In genomic region chr15:20135893-20136570, GRCm38 (mm10) we compare ENCODE assay signal across 16 mouse cellular contexts.
DNase-seq lines count a peak whose midpoint lies in the region; TF ChIP-seq lines count a peak whose summit lies in the region.
"Had no signal": no experiment of that assay in that cellular context is flagged by ENCODE, and none has a peak within 500 bp of the region (broad histone marks: within the 10 kb centered on the region; RNA-seq: fewer than 3 reads in every experiment).

No protein-coding gene starts in this region.

- H3K9me3 ChIP-seq in MEL (replicated peaks; ENCODE audit: insufficient read depth, low read length) = no peaks in the 10 kb centered on the region
- H3K9me3 ChIP-seq: heart, embryonic 12.5 days had no signal

- peak; percentile 1 for DNase-seq in cerebellum, adult 9-10 months
- DNase-seq in cerebellum, adult 2 months = no peak
- DNase-seq in heart, adult 2 months = no peak
- no peak for DNase-seq in heart, postnatal 14 days
- DNase-seq in layer of hippocampus, postnatal 10 days (ENCODE audit: low spot score in 2 of 2) = peak; percentile 5 to 14
- DNase-seq in layer of hippocampus, adult 9-11 months = no peak
- DNase-seq in MEL (ENCODE audit: low read depth, low spot score) = peak; percentile 27
- DNase-seq in testis, postnatal 10 days (ENCODE audit: low spot score) = no peak
- DNase-seq: adrenal gland, postnatal 25 days; cerebellum, postnatal 36 days; gastrocnemius, postnatal 25 days; kidney, adult 9 months; lung, adult 18-20 months; thymus, adult 2 months had no signal

- TF ChIP-seq RAD21 in MEL (IDR thresholded peaks at IDR 0.05; ENCODE audit: low read depth, low read length) = peak; percentile 65

- H3K4me1 ChIP-seq in cerebellum, adult 2 months (ENCODE audit: control insufficient read depth, insufficient read depth, low read length) = no peaks in the 10 kb centered on the region
- H3K4me1 ChIP-seq in heart, adult 2 months (ENCODE audit: control insufficient read depth, insufficient read depth, low read length) = no peaks in the 10 kb centered on the region
- H3K4me1 ChIP-seq in MEL (ENCODE audit: control insufficient read depth in 1 of 2, insufficient read depth in 2 of 2, low read length in 2 of 2) = no peaks in the 10 kb centered on the region
- H3K4me1 ChIP-seq: heart, embryonic 12.5 days had no signal

- H3K4me3 ChIP-seq in cerebellum, adult 2 months (replicated peaks; ENCODE audit: insufficient read depth, low read depth, low read length) = no peak overlapping the region
- H3K4me3 ChIP-seq in heart, adult 2 months = no peak overlapping the region
- no peak overlapping the region for H3K4me3 ChIP-seq in MEL (ENCODE audit: control insufficient read depth in 1 of 2, insufficient read depth in 1 of 2, low read depth in 2 of 2, low read length in 2 of 2)
- H3K4me3 ChIP-seq: erythroblast, embryonic 14.5 days; heart, embryonic 12.5 days had no signal

- no peaks in the 10 kb centered on the region for H3K36me3 ChIP-seq in heart, adult 2 months (ENCODE audit: control insufficient read depth, insufficient read depth, low read length)
- no peaks in the 10 kb centered on the region; a peak in 1 of 4 replicates for H3K36me3 ChIP-seq in MEL (ENCODE audit: control insufficient read depth in 1 of 2, insufficient read depth in 2 of 2, low read length in 2 of 2)
- H3K36me3 ChIP-seq: heart, embryonic 12.5 days had no signal

- H3K27ac ChIP-seq in cerebellum, adult 2 months (ENCODE audit: insufficient read depth, low read length) = no peak overlapping the region
- no peak overlapping the region for H3K27ac ChIP-seq in heart, adult 2 months
- no peak overlapping the region for H3K27ac ChIP-seq in MEL (ENCODE audit: control insufficient read depth, low read depth, low read length)

- H3K27me3 ChIP-seq in cerebellum, adult 2 months (ENCODE audit: control insufficient read depth, insufficient read depth, low read length) = no peaks in the 10 kb centered on the region
- no peaks in the 10 kb centered on the region for H3K27me3 ChIP-seq in heart, adult 2 months (ENCODE audit: control insufficient read depth, insufficient read depth, low read length)
- H3K27me3 ChIP-seq in MEL (ENCODE audit: control insufficient read depth in 1 of 2, insufficient read depth in 2 of 2, low read length in 2 of 2) = no peaks in the 10 kb centered on the region
- H3K27me3 ChIP-seq: heart, embryonic 12.5 days had no signal

- no peak for TF ChIP-seq CTCF in cerebellum, adult 2 months (IDR thresholded peaks at IDR 0.05; ENCODE audit: borderline replicate concordance, insufficient read depth, low read depth, low read length)
- TF ChIP-seq CTCF in heart, adult 2 months (IDR thresholded peaks at IDR 0.05) = peak; percentile 14; the same call in 1 of the 2 replicates
- TF ChIP-seq CTCF in MEL (IDR thresholded peaks at IDR 0.05 in 2 of 3, conservative IDR thresholded peaks at IDR 0.05 in 1 of 3; ENCODE audit: control insufficient read depth in 1 of 3, insufficient read depth in 1 of 3, low read depth in 2 of 3, low read length in 3 of 3, poor library complexity in 1 of 3, severe bottlenecking in 1 of 3) = peak in 1 of 3 experiments; percentile 61; a peak in 3 of 6 replicates

- no peak for TF ChIP-seq POLR2A in cerebellum, adult 2 months (IDR thresholded peaks at IDR 0.05; ENCODE audit: borderline replicate concordance, insufficient read depth, low read length)
- TF ChIP-seq POLR2A in heart, adult 2 months (IDR thresholded peaks at IDR 0.05; ENCODE audit: insufficient read depth, low read depth, low read length) = no peak
- TF ChIP-seq POLR2A in MEL (IDR thresholded peaks at IDR 0.05; ENCODE audit: control insufficient read depth in 1 of 2, insufficient read depth in 1 of 2, low read depth in 1 of 2, low read length in 2 of 2, poor library complexity in 1 of 2) = no peak

- 20% methylated on average over 3 of the region's 3 CpGs for WGBS in cerebellum, adult 2 months
- 38% methylated on average over 3 of the region's 3 CpGs for WGBS in heart, adult 2 months

- no peaks in the 10 kb centered on the region for H3K79me2 ChIP-seq in heart, adult 2 months (replicated peaks; ENCODE audit: control insufficient read depth, insufficient read depth, low read length)
- H3K79me2 ChIP-seq in MEL (ENCODE audit: control insufficient read depth, insufficient read depth, low read length, poor library complexity) = no peaks in the 10 kb centered on the region

- no peak overlapping the region for H3K9ac ChIP-seq in heart, adult 2 months (ENCODE audit: low read depth, low read length)
- no peak overlapping the region for H3K9ac ChIP-seq in MEL (ENCODE audit: control insufficient read depth, low read depth, low read length, poor library complexity, severe bottlenecking)
- H3K9ac ChIP-seq: heart, embryonic 12.5 days had no signal

- intact Hi-C loops in heart, adult 2 months (cut with DNase I) = no loop called here
- intact Hi-C loops in heart, postnatal 14 days (cut with DNase I) = no loop called here

- no peak for TF ChIP-seq EP300 in heart, adult 2 months (IDR thresholded peaks at IDR 0.05; ENCODE audit: insufficient read depth, low read depth, low read length)
- TF ChIP-seq EP300 in MEL (IDR thresholded peaks at IDR 0.05; ENCODE audit: low read depth in 1 of 2, low read length in 2 of 2) = no peak

TF ChIP-seq in MEL, 35 proteins besides CTCF, POLR2A, EP300 and RAD21:
- TF ChIP-seq CHD1 (IDR thresholded peaks at IDR 0.05; ENCODE audit: low read depth, low read length) = no peak
- TF ChIP-seq SIN3A (IDR thresholded peaks at IDR 0.05; ENCODE audit: low read length) = no peak
- no peak for TF ChIP-seq E2F4 (IDR thresholded peaks at IDR 0.05; ENCODE audit: borderline replicate concordance, low read depth, low read length)
- TF ChIP-seq SMC3 (IDR thresholded peaks at IDR 0.05; ENCODE audit: low read depth, low read length) = peak; percentile 84
- TF ChIP-seq ELF1 (IDR thresholded peaks at IDR 0.05; ENCODE audit: low read depth, low read length) = no peak
- TF ChIP-seq ZKSCAN1 (IDR thresholded peaks at IDR 0.05; ENCODE audit: low read depth, low read length) = no peak
- TF ChIP-seq ZMIZ1 (IDR thresholded peaks at IDR 0.05; ENCODE audit: low read depth, low read length) = no peak
- TF ChIP-seq TBP (IDR thresholded peaks at IDR 0.05; ENCODE audit: low read depth, low read length) = no peak
- TF ChIP-seq HCFC1 (IDR thresholded peaks at IDR 0.05; ENCODE audit: low read depth, low read length) = no peak
- peak; percentile 65 for TF ChIP-seq ZC3H11A (IDR thresholded peaks at IDR 0.05; ENCODE audit: low read depth, low read length)
- no peak for TF ChIP-seq JUND (IDR thresholded peaks at IDR 0.05; ENCODE audit: low read depth, low read length)
- no peak for TF ChIP-seq MAFK (IDR thresholded peaks at IDR 0.05; ENCODE audit: borderline replicate concordance, low read depth, low read length)
- TF ChIP-seq ZNF384 (IDR thresholded peaks at IDR 0.05; ENCODE audit: low read depth, low read length) = no peak
- no peak for TF ChIP-seq MYC (IDR thresholded peaks at IDR 0.05; ENCODE audit: low read depth, low read length)
- no peak for TF ChIP-seq POLR2AphosphoS2 (IDR thresholded peaks at IDR 0.05; ENCODE audit: low read length)
- no peak for TF ChIP-seq KAT2A (conservative IDR thresholded peaks at IDR 0.05; ENCODE audit: low read depth, low read length)

Comparison
In these comparisons a context has a peak if more than half of its experiments do, and no peak if none do; other contexts are left out.
1. DNase-seq: peak in cerebellum, adult 9-10 months (single experiment), layer of hippocampus, postnatal 10 days (2 of 2) and MEL (single experiment); none in cerebellum, adult 2 months (0 of 2), heart, adult 2 months (0 of 2), heart, postnatal 14 days (0 of 2), layer of hippocampus, adult 9-11 months (single experiment) and testis, postnatal 10 days (single experiment).